Mouse (Mus musculus) liver, embryonic 15.5 days (tissue): ENCODE measurements around the gene Rabgap1l. TPM values are rescaled to one million over a fixed set of nuclear protein-coding genes. Genes with fewer than 3 reads are reported as not detected.
"Not testable (repeated sequence)": the region's sequence is repeated elsewhere in the genome, so short reads cannot be mapped to it uniquely, and the experiment has no call there.

ENCODE experiments used
- ATAC-seq: fragments of 200-750 bp; cut with Nextera tagmentation; 2 replicates; pipeline ENCODE4 v1.8.0; 2017; ENCODE audit warnings: moderate number of reproducible peaks, mild to moderate bottlenecking, moderate library complexity; ENCODE audit not compliant: insufficient read depth
- H3K27ac ChIP-seq: fragments of 300-500 bp; sonication (generic); replicated peaks from 2 replicates; pipeline ENCODE4 v1.5.1; 2015; ENCODE audit warnings: mild to moderate bottlenecking, inconsistent platforms
- H3K27me3 ChIP-seq: fragments of 300-500 bp; sonication (generic); 2 replicates; pipeline ENCODE4 v1.6.1; 2015; ENCODE audit warnings: mild to moderate bottlenecking, inconsistent platforms
- H3K36me3 ChIP-seq: fragments of 300-500 bp; sonication (generic); replicated peaks from 2 replicates; pipeline ENCODE4 v1.6.1; 2015; ENCODE audit warnings: moderate library complexity, mild to moderate bottlenecking, inconsistent platforms
- H3K4me1 ChIP-seq: fragments of 300-500 bp; sonication (generic); replicated peaks from 2 replicates; pipeline ENCODE4 v1.6.1; 2015; ENCODE audit warnings: inconsistent platforms
- H3K4me2 ChIP-seq: fragments of 300-500 bp; sonication (generic); 2 replicates; pipeline ENCODE4 v1.6.1; 2015; ENCODE audit warnings: moderate library complexity, mild to moderate bottlenecking, inconsistent platforms
- H3K4me3 ChIP-seq: fragments of 300-500 bp; sonication (generic); replicated peaks from 2 replicates; pipeline ENCODE4 v1.5.1; 2015; ENCODE audit warnings: mild to moderate bottlenecking, inconsistent platforms
- H3K9ac ChIP-seq: fragments of 300-500 bp; sonication (generic); 2 replicates; pipeline ENCODE4 v1.6.1; 2015; ENCODE audit warnings: moderate library complexity, mild to moderate bottlenecking, inconsistent platforms
- H3K9me3 ChIP-seq: fragments of 300-500 bp; sonication (generic); replicated peaks from 2 replicates; pipeline ENCODE4 v1.6.1; 2016; ENCODE audit warnings: inconsistent platforms
- WGBS: fragments of 180-500 bp; shearing (Covaris S2); methylation state at CpG from one replicate; pipeline ENCODE4 v1.1.7; 2015; ENCODE audit warnings: mixed read lengths; ENCODE audit not compliant: insufficient replicate concordance; 5-methylcytosine and 5-hydroxymethylcytosine counted together
- polyA plus RNA-seq: library from polyadenylated mRNA; unstranded; fragments of >200 nt; fragmentation: Nextera tagmentation; extraction: Ambion mirVana; gene quantifications from 2 replicates; pipeline ENCODE4 v1.2.1, GENCODE M21; 2015

Rabgap1l gene
- polyA plus RNA-seq, 1 experiment from 2014 or later: 26.7 TPM

- 13% methylated on average over 1 of the region's 1 CpGs for WGBS
- H3K9me3 ChIP-seq: no peaks in the 10 kb centered on the region
- H3K4me2 ChIP-seq: no peak overlapping the region
- no peaks in the 10 kb centered on the region for H3K36me3 ChIP-seq
- H3K27ac ChIP-seq: 0 out of 2 replicates have a peak overlapping the region, but pooled peaks have one; percentile 4
- H3K27me3 ChIP-seq: no peaks in the 10 kb centered on the region
- no peak overlapping the region for H3K4me3 ChIP-seq
- peak; percentile 64 for ATAC-seq
- no peak overlapping the region for H3K9ac ChIP-seq
- H3K4me1 ChIP-seq: peaks cover 61% of the 10 kb centered on the region
Observed at GRCm38 (mm10) chr1:160298893-160299292, 494.1 kb downstream of the Rabgap1l start.

DNA sequence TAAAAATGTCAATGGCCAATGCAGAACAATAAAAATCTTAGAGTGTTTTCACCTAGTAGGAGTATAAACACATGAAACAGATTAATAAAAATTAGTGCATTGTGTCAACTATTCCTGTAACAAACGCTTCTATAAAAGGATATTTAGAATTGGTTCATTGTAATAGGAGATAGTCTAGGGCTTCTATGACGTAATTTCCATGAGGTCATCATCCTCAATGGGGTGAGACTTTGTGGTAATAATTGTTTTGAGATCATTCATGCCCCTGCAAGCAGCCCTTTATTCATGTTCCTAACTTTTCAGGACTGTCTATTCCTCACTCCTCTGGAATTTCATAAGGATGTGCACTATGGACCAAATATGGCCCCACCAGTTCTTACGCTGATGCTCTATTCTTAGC is 495.3 kb downstream of the Rabgap1l start:
- ATAC-seq: no peak
- H3K4me3 ChIP-seq: no peak overlapping the region
- no peaks in the 10 kb centered on the region for H3K9me3 ChIP-seq
- WGBS: 85% methylated on average over 3 of the region's 3 CpGs
- no peak overlapping the region for H3K9ac ChIP-seq
- H3K4me1 ChIP-seq: peaks cover 57% of the 10 kb centered on the region
- H3K27ac ChIP-seq: no peak overlapping the region
- no peaks in the 10 kb centered on the region for H3K27me3 ChIP-seq
- no peak overlapping the region for H3K4me2 ChIP-seq
- H3K36me3 ChIP-seq: no peaks in the 10 kb centered on the region

GRCm38 (mm10) chr1:160295323-160295722 is 497.7 kb downstream of the Rabgap1l start:
- H3K27ac ChIP-seq: no peak overlapping the region
- H3K9me3 ChIP-seq: no peaks in the 10 kb centered on the region
- H3K36me3 ChIP-seq: no peaks in the 10 kb centered on the region
- H3K9ac ChIP-seq: no peak overlapping the region
- H3K4me1 ChIP-seq: peaks cover 39% of the 10 kb centered on the region
- no peak overlapping the region for H3K4me3 ChIP-seq
- peak; percentile 47; the same call in 1 of the 2 replicates for ATAC-seq
- no peaks in the 10 kb centered on the region for H3K27me3 ChIP-seq
- H3K4me2 ChIP-seq: no peak overlapping the region
- WGBS: 8% methylated on average over 1 of the region's 1 CpGs

DNA sequence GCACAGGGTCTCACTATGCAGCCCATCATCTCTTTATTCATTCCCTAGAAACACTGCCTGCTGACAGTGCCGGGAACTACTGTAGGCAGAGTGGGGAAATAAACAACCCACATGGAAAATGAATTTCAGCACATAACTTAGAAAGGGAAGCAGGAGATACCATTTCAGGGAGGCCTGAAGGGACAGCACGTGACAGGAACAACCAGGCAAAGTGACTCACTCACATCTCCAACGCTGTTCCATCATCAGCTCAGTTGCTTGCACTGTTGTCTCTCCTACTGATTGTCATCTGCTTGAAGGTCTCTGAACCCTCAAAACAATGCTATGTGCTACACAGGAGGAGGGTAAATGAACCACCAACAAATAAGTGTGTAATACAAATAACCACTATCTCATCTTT is 499.5 kb downstream of the Rabgap1l start:
- Histone ChIP-seq H3K27me3 (no peaks in the 10 kb centered on the region), H3K36me3 (no peaks in the 10 kb centered on the region), H3K4me2 (no peak overlapping the region), H3K4me1 (peaks cover 25% of the 10 kb centered on the region), H3K4me3 (no peak overlapping the region), H3K9ac (no peak overlapping the region), H3K9me3 (no peaks in the 10 kb centered on the region), H3K27ac (no peak overlapping the region)
- ATAC-seq: no peak
- 71% methylated on average over 3 of the region's 3 CpGs for WGBS

DNA sequence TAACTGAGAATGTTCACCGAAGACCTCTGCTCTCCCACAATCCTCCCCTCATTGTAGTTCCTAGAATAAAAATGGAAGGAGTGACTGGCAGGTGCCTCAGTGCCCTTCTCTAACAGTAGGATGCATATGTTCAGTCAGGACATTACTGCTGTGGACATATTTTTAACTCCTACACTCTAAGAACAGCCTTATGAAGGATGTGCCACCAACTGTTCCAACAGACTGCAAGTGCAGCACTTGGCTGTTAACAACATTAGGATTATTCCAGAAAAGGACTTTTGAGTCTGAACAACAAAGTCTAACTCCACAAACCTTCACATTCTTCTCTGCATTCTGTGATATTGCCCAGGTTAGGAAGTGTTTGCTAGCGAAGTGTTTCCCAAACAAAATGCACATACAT is 501.0 kb downstream of the Rabgap1l start:
- no peak for ATAC-seq
- WGBS: 74% methylated on average over 2 of the region's 2 CpGs

DNA sequence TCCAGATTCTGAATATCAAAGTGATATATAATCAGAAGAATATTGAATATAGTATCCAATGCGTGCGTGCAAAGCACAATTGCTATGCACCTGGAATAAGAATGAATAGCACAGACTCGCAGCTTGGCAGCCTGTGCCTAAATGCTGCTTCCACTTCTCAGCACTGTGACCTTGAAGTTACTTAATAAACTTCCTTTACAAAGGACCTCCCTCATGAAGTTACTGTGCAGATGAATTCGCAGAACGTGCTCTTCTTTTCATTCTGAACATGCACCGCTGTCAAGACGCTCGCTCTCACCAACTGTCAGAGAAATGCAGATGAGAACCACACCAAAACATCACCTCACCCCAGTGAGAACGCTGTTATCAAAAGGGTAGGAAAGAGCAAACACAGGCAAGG is 502.8 kb downstream of the Rabgap1l start:
- H3K9me3 ChIP-seq: no peaks in the 10 kb centered on the region
- H3K27me3 ChIP-seq: no peaks in the 10 kb centered on the region
- no peak for ATAC-seq
- 53% methylated on average over 9 of the region's 9 CpGs for WGBS
- no peaks in the 10 kb centered on the region for H3K36me3 ChIP-seq
- no peak overlapping the region for H3K27ac ChIP-seq
- H3K4me3 ChIP-seq: no peak overlapping the region
- H3K4me1 ChIP-seq: peaks cover 26% of the 10 kb centered on the region
- H3K9ac ChIP-seq: no peak overlapping the region
- H3K4me2 ChIP-seq: no peak overlapping the region

More for the DNA sequence above, 501.0 kb downstream of the Rabgap1l start:
- Histone ChIP-seq H3K9ac (no peak overlapping the region), H3K27ac (no peak overlapping the region), H3K4me2 (no peak overlapping the region), H3K4me3 (no peak overlapping the region), H3K27me3 (no peaks in the 10 kb centered on the region), H3K4me1 (peaks cover 24% of the 10 kb centered on the region), H3K36me3 (no peaks in the 10 kb centered on the region), H3K9me3 (no peaks in the 10 kb centered on the region)

GRCm38 (mm10) chr1:160287058-160287645 is 505.9 kb downstream of the Rabgap1l start:
- H3K27me3 ChIP-seq: no peaks in the 10 kb centered on the region
- no peak overlapping the region for H3K9ac ChIP-seq
- no peaks in the 10 kb centered on the region for H3K9me3 ChIP-seq
- no peaks in the 10 kb centered on the region for H3K36me3 ChIP-seq
- H3K27ac ChIP-seq: no peak overlapping the region
- peaks cover 26% of the 10 kb centered on the region for H3K4me1 ChIP-seq
- ATAC-seq: no peak
- H3K4me2 ChIP-seq: no peak overlapping the region
- H3K4me3 ChIP-seq: no peak overlapping the region
- WGBS: 46% methylated on average over 5 of the region's 5 CpGs

DNA sequence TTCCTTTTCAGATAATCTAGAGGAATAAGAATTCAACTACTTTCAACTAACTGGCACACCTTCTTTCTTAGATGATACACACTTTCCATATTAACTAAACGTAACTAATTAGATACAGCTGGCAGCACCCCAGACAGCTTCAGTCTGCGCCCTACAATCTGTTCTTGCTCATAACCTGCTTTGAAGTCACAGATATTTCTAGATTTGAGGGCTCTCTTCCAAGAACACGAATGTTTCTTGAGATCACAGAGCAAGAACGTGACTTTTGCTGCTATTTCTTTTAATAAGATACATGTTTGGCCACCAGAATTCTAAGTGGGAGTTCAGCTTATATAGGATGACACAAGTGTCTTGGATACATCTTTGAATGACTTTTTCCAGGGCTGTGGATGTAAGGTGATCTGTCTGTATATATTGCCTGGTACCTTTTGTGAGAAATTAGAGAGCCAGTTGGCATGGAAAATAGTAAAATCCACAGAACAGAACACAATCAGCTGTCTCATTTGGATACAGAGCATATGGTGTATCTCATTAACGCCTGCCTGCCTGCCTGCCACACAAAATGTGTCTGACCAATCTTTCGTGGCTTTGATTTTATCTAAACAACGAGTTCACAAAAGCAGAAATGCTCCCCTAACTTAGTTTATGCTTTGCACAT is 506.5 kb downstream of the Rabgap1l start:
- no peaks in the 10 kb centered on the region for H3K9me3 ChIP-seq
- no peak overlapping the region for H3K9ac ChIP-seq
- H3K4me2 ChIP-seq: no peak overlapping the region
- H3K4me1 ChIP-seq: peaks cover 32% of the 10 kb centered on the region
- WGBS: 48% methylated on average over 7 of the region's 7 CpGs
- H3K27ac ChIP-seq: no peak overlapping the region
- no peaks in the 10 kb centered on the region for H3K27me3 ChIP-seq
- no peak for ATAC-seq
- no peak overlapping the region for H3K4me3 ChIP-seq
- no peaks in the 10 kb centered on the region for H3K36me3 ChIP-seq

GRCm38 (mm10) chr1:160284241-160284640 is 508.8 kb downstream of the Rabgap1l start:
- Histone ChIP-seq H3K27me3 (no peaks in the 10 kb centered on the region), H3K9ac (no peak overlapping the region), H3K4me1 (peaks cover 37% of the 10 kb centered on the region), H3K9me3 (no peaks in the 10 kb centered on the region), H3K4me3 (no peak overlapping the region), H3K4me2 (no peak overlapping the region), H3K27ac (no peak overlapping the region), H3K36me3 (no peaks in the 10 kb centered on the region)
- no peak for ATAC-seq
- WGBS: 67% methylated on average over 4 of the region's 4 CpGs

DNA sequence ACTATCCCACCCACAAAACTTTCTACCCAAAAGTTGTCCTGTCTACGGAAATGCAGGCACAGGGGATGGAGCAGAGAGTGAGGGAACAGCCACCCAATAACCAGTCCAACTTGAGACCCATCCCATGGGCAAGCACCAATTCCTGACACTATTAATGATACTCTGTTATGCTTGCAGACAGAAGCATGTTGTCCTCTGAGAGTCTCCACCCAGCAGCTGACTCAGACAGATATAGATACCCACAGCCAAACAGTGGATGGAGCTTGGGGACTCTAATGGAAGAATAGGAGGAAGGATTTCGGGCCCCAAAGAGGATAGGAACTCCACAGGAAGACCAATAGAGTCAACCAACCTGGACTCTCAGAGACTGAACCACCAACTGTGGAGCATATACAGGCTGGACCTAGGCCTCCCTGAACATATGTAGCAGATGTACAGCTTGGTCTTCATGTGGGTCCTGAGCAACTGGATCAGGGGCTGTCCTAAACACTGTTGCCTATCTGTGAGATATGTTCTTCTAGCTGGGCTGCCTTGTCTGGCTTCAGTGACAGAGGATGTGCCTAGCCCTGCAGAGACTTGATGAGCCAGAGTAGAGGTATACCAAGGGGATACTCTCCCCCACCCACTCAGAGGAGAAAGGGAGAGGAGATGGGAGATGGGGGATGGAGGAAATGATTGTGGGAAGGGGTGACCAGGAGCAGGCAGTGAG is 510.7 kb downstream of the Rabgap1l start:
- H3K4me3 ChIP-seq, H3K9me3 ChIP-seq, H3K27me3 ChIP-seq, H3K36me3 ChIP-seq, H3K9ac ChIP-seq: not testable (repeated sequence)
- H3K4me2 ChIP-seq: peak overlapping the region; percentile 20
- WGBS: 44% methylated on average over 2 of the region's 2 CpGs
- peak; percentile 76 for ATAC-seq
- peaks cover 40% of the 10 kb centered on the region for H3K4me1 ChIP-seq
- peak overlapping the region; percentile 68 for H3K27ac ChIP-seq

GRCm38 (mm10) chr1:160281337-160282084 is 511.5 kb downstream of the Rabgap1l start:
- no peak overlapping the region for H3K4me3 ChIP-seq
- no peaks in the 10 kb centered on the region for H3K27me3 ChIP-seq
- 41% methylated on average over 3 of the region's 3 CpGs for WGBS
- peak overlapping the region; percentile 20 for H3K4me2 ChIP-seq
- no peak for ATAC-seq
- H3K36me3 ChIP-seq: no peaks in the 10 kb centered on the region
- no peak overlapping the region for H3K9ac ChIP-seq
- peaks cover 35% of the 10 kb centered on the region for H3K4me1 ChIP-seq
- no peaks in the 10 kb centered on the region for H3K9me3 ChIP-seq
- H3K27ac ChIP-seq: peak overlapping the region; percentile 68
